Mouse (Mus musculus): Measurements from ENCODE around the gene Mab21l1. TPM values are rescaled to one million over a fixed set of nuclear protein-coding genes. Genes with fewer than 3 reads are reported as not detected.

Mab21l1 gene
- polyA plus RNA-seq, 1 experiment, result 0.02 TPM

GRCm38 (mm10) chr3:55781429-55782055, 768 bp upstream of the Mab21l1 start:
- Histone ChIP-seq H3ac (ENCODE audit: control insufficient read depth, insufficient read length, low read depth) (no peak overlapping the region), H3K27me3 (ENCODE audit: control insufficient read depth, insufficient read depth, insufficient read length) (no peaks in the 10 kb centered on the region), H3K4me3 (ENCODE audit: insufficient read depth, poor library complexity, severe bottlenecking) (no peak overlapping the region), H3K79me3 (ENCODE audit: low read depth) (no peaks in the 10 kb centered on the region), H3K36me3 (ENCODE audit: control insufficient read depth, insufficient read depth) (no peaks in the 10 kb centered on the region), H3K79me2 (ENCODE audit: control insufficient read depth, insufficient read depth) (no peaks in the 10 kb centered on the region)
- no peak for TF ChIP-seq MAX (IDR thresholded peaks at IDR 0.05)
- TF ChIP-seq CEBPB (IDR thresholded peaks at IDR 0.05; ENCODE audit: low read depth), result no peak
- TF ChIP-seq USF1 (IDR thresholded peaks at IDR 0.05; ENCODE audit: low read depth), result no peak
- TF ChIP-seq FOSL1 (IDR thresholded peaks at IDR 0.05; ENCODE audit: insufficient read depth, low read length, poor library complexity, severe bottlenecking), result no peak
- no peak for TF ChIP-seq MYOD1 (IDR thresholded peaks at IDR 0.05; ENCODE audit: control insufficient read depth, insufficient read length, low read depth)
- TF ChIP-seq MYOG (IDR thresholded peaks at IDR 0.05; ENCODE audit: control insufficient read depth, extremely low read depth, insufficient read length), result no peak
- no peak for TF ChIP-seq CTCF (IDR thresholded peaks at IDR 0.05; ENCODE audit: control insufficient read depth, insufficient read depth, insufficient read length)

GRCm38 (mm10) chr3:55782771-55783170, 461 bp downstream of the Mab21l1 start:
- H3K27me3 ChIP-seq (ENCODE audit: control insufficient read depth, insufficient read depth, insufficient read length), result no peaks in the 10 kb centered on the region
- H3K36me3 ChIP-seq (ENCODE audit: control insufficient read depth, insufficient read depth), result no peaks in the 10 kb centered on the region
- H3ac ChIP-seq (ENCODE audit: control insufficient read depth, insufficient read length, low read depth), result no peak overlapping the region
- no peaks in the 10 kb centered on the region for H3K79me2 ChIP-seq (ENCODE audit: control insufficient read depth, insufficient read depth)
- TF ChIP-seq FOSL1 (IDR thresholded peaks at IDR 0.05; ENCODE audit: insufficient read depth, low read length, poor library complexity, severe bottlenecking), result no peak
- TF ChIP-seq MYOG (IDR thresholded peaks at IDR 0.05; ENCODE audit: control insufficient read depth, extremely low read depth, insufficient read length), result no peak
- TF ChIP-seq MYOD1 (IDR thresholded peaks at IDR 0.05; ENCODE audit: control insufficient read depth, insufficient read length, low read depth), result no peak
- no peak for TF ChIP-seq CTCF (IDR thresholded peaks at IDR 0.05; ENCODE audit: control insufficient read depth, insufficient read depth, insufficient read length)
- no peak for TF ChIP-seq USF1 (IDR thresholded peaks at IDR 0.05; ENCODE audit: low read depth)
- TF ChIP-seq CEBPB (IDR thresholded peaks at IDR 0.05; ENCODE audit: low read depth), result no peak
- TF ChIP-seq MAX (IDR thresholded peaks at IDR 0.05), result no peak
- no peaks in the 10 kb centered on the region for H3K79me3 ChIP-seq (ENCODE audit: low read depth)
- no peak overlapping the region for H3K4me3 ChIP-seq (ENCODE audit: insufficient read depth, poor library complexity, severe bottlenecking)

GRCm38 (mm10) chr3:55783171-55784081, 1.1 kb downstream of the Mab21l1 start:
- no peaks in the 10 kb centered on the region for H3K36me3 ChIP-seq (ENCODE audit: control insufficient read depth, insufficient read depth)
- no peaks in the 10 kb centered on the region for H3K27me3 ChIP-seq (ENCODE audit: control insufficient read depth, insufficient read depth, insufficient read length)
- TF ChIP-seq CTCF (IDR thresholded peaks at IDR 0.05; ENCODE audit: control insufficient read depth, insufficient read depth, insufficient read length), result no peak
- TF ChIP-seq FOSL1 (IDR thresholded peaks at IDR 0.05; ENCODE audit: insufficient read depth, low read length, poor library complexity, severe bottlenecking), result no peak
- no peak for TF ChIP-seq USF1 (IDR thresholded peaks at IDR 0.05; ENCODE audit: low read depth)
- TF ChIP-seq MYOG (IDR thresholded peaks at IDR 0.05; ENCODE audit: control insufficient read depth, extremely low read depth, insufficient read length), result no peak
- TF ChIP-seq MAX (IDR thresholded peaks at IDR 0.05), result no peak
- TF ChIP-seq MYOD1 (IDR thresholded peaks at IDR 0.05; ENCODE audit: control insufficient read depth, insufficient read length, low read depth), result no peak
- TF ChIP-seq CEBPB (IDR thresholded peaks at IDR 0.05; ENCODE audit: low read depth), result no peak
- H3K4me3 ChIP-seq (ENCODE audit: insufficient read depth, poor library complexity, severe bottlenecking), result no peak overlapping the region
- H3K79me3 ChIP-seq (ENCODE audit: low read depth), result no peaks in the 10 kb centered on the region
- no peak overlapping the region for H3ac ChIP-seq (ENCODE audit: control insufficient read depth, insufficient read length, low read depth)
- H3K79me2 ChIP-seq (ENCODE audit: control insufficient read depth, insufficient read depth), result no peaks in the 10 kb centered on the region

- no peaks in the 10 kb centered on the region for H3K79me3 ChIP-seq (ENCODE audit: low read depth)
- no peak overlapping the region for H3ac ChIP-seq (ENCODE audit: control insufficient read depth, insufficient read length, low read depth)
- H3K4me3 ChIP-seq (ENCODE audit: insufficient read depth, poor library complexity, severe bottlenecking), result no peak overlapping the region
Measured at GRCm38 (mm10) chr3:55784101-55784500, 1.8 kb downstream of the Mab21l1 start.

GRCm38 (mm10) chr3:55785266-55785980, 3.1 kb downstream of the Mab21l1 start:
- no peak overlapping the region for H3K4me3 ChIP-seq (ENCODE audit: insufficient read depth, poor library complexity, severe bottlenecking)
- H3K27me3 ChIP-seq (ENCODE audit: control insufficient read depth, insufficient read depth, insufficient read length), result no peaks in the 10 kb centered on the region
- no peaks in the 10 kb centered on the region for H3K79me3 ChIP-seq (ENCODE audit: low read depth)
- no peak for TF ChIP-seq FOSL1 (IDR thresholded peaks at IDR 0.05; ENCODE audit: insufficient read depth, low read length, poor library complexity, severe bottlenecking)
- no peak for TF ChIP-seq USF1 (IDR thresholded peaks at IDR 0.05; ENCODE audit: low read depth)
- no peak for TF ChIP-seq CEBPB (IDR thresholded peaks at IDR 0.05; ENCODE audit: low read depth)
- TF ChIP-seq MYOG (IDR thresholded peaks at IDR 0.05; ENCODE audit: control insufficient read depth, extremely low read depth, insufficient read length), result no peak
- no peak for TF ChIP-seq MYOD1 (IDR thresholded peaks at IDR 0.05; ENCODE audit: control insufficient read depth, insufficient read length, low read depth)
- no peak for TF ChIP-seq CTCF (IDR thresholded peaks at IDR 0.05; ENCODE audit: control insufficient read depth, insufficient read depth, insufficient read length)
- TF ChIP-seq MAX (IDR thresholded peaks at IDR 0.05), result no peak
- H3K36me3 ChIP-seq (ENCODE audit: control insufficient read depth, insufficient read depth), result no peaks in the 10 kb centered on the region
- H3K79me2 ChIP-seq (ENCODE audit: control insufficient read depth, insufficient read depth), result no peaks in the 10 kb centered on the region
- H3ac ChIP-seq (ENCODE audit: control insufficient read depth, insufficient read length, low read depth), result no peak overlapping the region

More at GRCm38 (mm10) chr3:55784101-55784500, 1.8 kb downstream of the Mab21l1 start:
- Histone ChIP-seq H3K27me3 (ENCODE audit: control insufficient read depth, insufficient read depth, insufficient read length) (no peaks in the 10 kb centered on the region), H3K36me3 (ENCODE audit: control insufficient read depth, insufficient read depth) (no peaks in the 10 kb centered on the region), H3K79me2 (ENCODE audit: control insufficient read depth, insufficient read depth) (no peaks in the 10 kb centered on the region)
- TF ChIP-seq FOSL1 (IDR thresholded peaks at IDR 0.05; ENCODE audit: insufficient read depth, low read length, poor library complexity, severe bottlenecking), result no peak
- TF ChIP-seq CTCF (IDR thresholded peaks at IDR 0.05; ENCODE audit: control insufficient read depth, insufficient read depth, insufficient read length), result no peak
- no peak for TF ChIP-seq MYOD1 (IDR thresholded peaks at IDR 0.05; ENCODE audit: control insufficient read depth, insufficient read length, low read depth)
- no peak for TF ChIP-seq MAX (IDR thresholded peaks at IDR 0.05)
- TF ChIP-seq USF1 (IDR thresholded peaks at IDR 0.05; ENCODE audit: low read depth), result no peak
- TF ChIP-seq MYOG (IDR thresholded peaks at IDR 0.05; ENCODE audit: control insufficient read depth, extremely low read depth, insufficient read length), result no peak
- TF ChIP-seq CEBPB (IDR thresholded peaks at IDR 0.05; ENCODE audit: low read depth), result no peak

Measured in C2C12 (cell line).